Mouse (Mus musculus) liver, embryonic 15.5 days (tissue): ENCODE results near the gene Upf1. TPM values are rescaled to one million over a fixed set of nuclear protein-coding genes. Genes with fewer than 3 reads are reported as not detected.

Experiments used
- ATAC-seq: fragments of 200-750 bp; cut with Nextera tagmentation; 2 replicates; pipeline ENCODE4 v1.8.0; 2017; ENCODE audit warnings: moderate number of reproducible peaks, mild to moderate bottlenecking, moderate library complexity; ENCODE audit not compliant: insufficient read depth
- H3K27ac ChIP-seq: fragments of 300-500 bp; sonication (generic); replicated peaks from 2 replicates; pipeline ENCODE4 v1.5.1; 2015; ENCODE audit warnings: mild to moderate bottlenecking, inconsistent platforms
- H3K27me3 ChIP-seq: fragments of 300-500 bp; sonication (generic); 2 replicates; pipeline ENCODE4 v1.6.1; 2015; ENCODE audit warnings: mild to moderate bottlenecking, inconsistent platforms
- H3K36me3 ChIP-seq: fragments of 300-500 bp; sonication (generic); replicated peaks from 2 replicates; pipeline ENCODE4 v1.6.1; 2015; ENCODE audit warnings: moderate library complexity, mild to moderate bottlenecking, inconsistent platforms
- H3K4me1 ChIP-seq: fragments of 300-500 bp; sonication (generic); replicated peaks from 2 replicates; pipeline ENCODE4 v1.6.1; 2015; ENCODE audit warnings: inconsistent platforms
- H3K4me2 ChIP-seq: fragments of 300-500 bp; sonication (generic); 2 replicates; pipeline ENCODE4 v1.6.1; 2015; ENCODE audit warnings: moderate library complexity, mild to moderate bottlenecking, inconsistent platforms
- H3K4me3 ChIP-seq: fragments of 300-500 bp; sonication (generic); replicated peaks from 2 replicates; pipeline ENCODE4 v1.5.1; 2015; ENCODE audit warnings: mild to moderate bottlenecking, inconsistent platforms
- H3K9ac ChIP-seq: fragments of 300-500 bp; sonication (generic); 2 replicates; pipeline ENCODE4 v1.6.1; 2015; ENCODE audit warnings: moderate library complexity, mild to moderate bottlenecking, inconsistent platforms
- H3K9me3 ChIP-seq: fragments of 300-500 bp; sonication (generic); replicated peaks from 2 replicates; pipeline ENCODE4 v1.6.1; 2016; ENCODE audit warnings: inconsistent platforms
- WGBS: fragments of 180-500 bp; shearing (Covaris S2); methylation state at CpG from one replicate; pipeline ENCODE4 v1.1.7; 2015; ENCODE audit warnings: mixed read lengths; ENCODE audit not compliant: insufficient replicate concordance; 5-methylcytosine and 5-hydroxymethylcytosine counted together
- polyA plus RNA-seq: library from polyadenylated mRNA; unstranded; fragments of >200 nt; fragmentation: Nextera tagmentation; extraction: Ambion mirVana; gene quantifications from 2 replicates; pipeline ENCODE4 v1.2.1, GENCODE M21; 2015

The Upf1 gene
- polyA plus RNA-seq, 1 experiment from 2014 or later, result 9.7 TPM

DNA sequence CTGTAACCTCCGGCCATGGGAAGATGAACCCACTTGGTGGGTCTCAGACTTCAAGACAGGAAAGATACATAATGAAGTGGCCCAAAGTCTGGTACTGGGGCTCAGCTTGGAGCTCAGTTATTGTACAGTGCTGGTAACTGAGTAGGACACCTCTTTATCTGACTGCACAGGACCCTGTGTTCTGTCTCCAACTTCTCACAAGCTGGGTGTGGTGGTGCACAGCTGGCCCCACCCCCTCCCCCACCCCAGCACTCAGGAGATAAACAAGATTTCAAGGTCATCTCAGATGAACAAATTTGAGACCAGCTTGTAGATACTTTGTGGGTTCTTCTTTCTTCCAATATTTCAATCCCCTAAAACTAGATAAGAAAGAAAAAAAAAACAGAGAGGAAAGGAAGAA is 3.0 kb upstream of the Upf1 start:
- Histone ChIP-seq H3K4me2 (peak overlapping the region; percentile 67), H3K9me3 (no peaks in the 10 kb centered on the region), H3K27me3 (no peaks in the 10 kb centered on the region), H3K4me1 (peaks cover 66% of the 10 kb centered on the region), H3K36me3 (no peaks in the 10 kb centered on the region), H3K4me3 (peak overlapping the region; percentile 27; the same call in 1 of the 2 replicates), H3K27ac (peak overlapping the region; percentile 94), H3K9ac (peak overlapping the region; percentile 15; the same call in 1 of the 2 replicates)
- WGBS, result 22% methylated on average over 1 of the region's 1 CpGs
- ATAC-seq, result peak; percentile 74

DNA sequence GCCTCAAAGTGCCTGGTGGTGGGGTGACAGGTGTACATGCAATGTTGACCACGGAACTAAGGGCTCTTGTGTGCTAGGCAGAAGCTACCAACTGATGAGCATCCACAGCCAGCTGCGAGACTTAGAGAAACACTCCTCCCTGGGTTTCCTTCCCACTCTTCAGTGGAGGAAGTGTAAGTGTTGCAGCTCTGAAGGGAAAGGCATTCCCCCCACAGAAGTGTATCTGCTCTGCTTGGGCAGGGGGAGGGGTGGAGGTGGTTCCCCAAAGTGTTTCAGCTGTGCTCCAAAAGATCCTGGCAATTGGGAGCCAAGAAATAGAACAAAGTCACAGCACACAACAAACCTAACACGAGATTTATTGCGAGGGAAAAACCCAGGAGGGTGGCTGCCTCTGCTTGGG is 926 bp upstream of the Upf1 start:
- Histone ChIP-seq H3K27me3 (no peaks in the 10 kb centered on the region), H3K27ac (peak overlapping the region; percentile 97), H3K9ac (peak overlapping the region; percentile 63), H3K9me3 (no peaks in the 10 kb centered on the region), H3K4me1 (peaks cover 88% of the 10 kb centered on the region), H3K4me2 (peak overlapping the region; percentile 82), H3K4me3 (peak overlapping the region; percentile 89), H3K36me3 (peaks cover 19% of the 10 kb centered on the region)
- ATAC-seq, result no peak
- WGBS, result 42% methylated on average over 4 of the region's 4 CpGs

DNA sequence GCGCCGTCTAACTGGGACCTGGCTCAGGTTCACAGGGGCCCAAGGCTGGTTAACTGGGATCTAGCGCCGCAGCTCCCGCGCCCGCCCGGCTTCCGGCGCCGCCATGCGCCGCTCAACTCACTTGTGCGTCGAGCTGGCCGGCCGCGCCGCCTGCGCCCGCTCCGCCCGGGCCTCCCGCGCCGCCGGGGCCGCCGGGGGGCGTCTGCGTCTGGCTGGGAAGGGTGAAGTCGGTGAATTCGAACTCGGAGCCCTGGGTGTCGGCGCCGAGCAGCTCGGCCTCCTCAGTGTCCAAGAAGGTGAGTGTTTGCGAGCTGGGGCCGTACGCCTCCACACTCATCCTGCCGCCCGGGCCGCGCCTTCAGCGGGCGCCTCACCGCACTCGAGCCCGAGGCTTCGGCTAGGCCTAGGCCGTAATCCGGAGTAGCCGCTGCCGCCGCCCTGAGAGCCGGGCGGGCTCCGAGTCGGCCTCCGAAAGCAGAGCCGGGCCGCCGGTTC is 374 bp downstream of the Upf1 start:
- no peaks in the 10 kb centered on the region for H3K27me3 ChIP-seq
- H3K9me3 ChIP-seq, result no peaks in the 10 kb centered on the region
- peaks cover 91% of the 10 kb centered on the region for H3K4me1 ChIP-seq
- peak overlapping the region; percentile 98 for H3K9ac ChIP-seq
- peak overlapping the region; percentile 96 for H3K27ac ChIP-seq
- peak overlapping the region; percentile 95 for H3K4me2 ChIP-seq
- peak overlapping the region; percentile 89 for H3K4me3 ChIP-seq
- peaks cover 32% of the 10 kb centered on the region for H3K36me3 ChIP-seq
- peak; percentile 41 for ATAC-seq
- 0% methylated on average over 64 of the region's 64 CpGs for WGBS

DNA sequence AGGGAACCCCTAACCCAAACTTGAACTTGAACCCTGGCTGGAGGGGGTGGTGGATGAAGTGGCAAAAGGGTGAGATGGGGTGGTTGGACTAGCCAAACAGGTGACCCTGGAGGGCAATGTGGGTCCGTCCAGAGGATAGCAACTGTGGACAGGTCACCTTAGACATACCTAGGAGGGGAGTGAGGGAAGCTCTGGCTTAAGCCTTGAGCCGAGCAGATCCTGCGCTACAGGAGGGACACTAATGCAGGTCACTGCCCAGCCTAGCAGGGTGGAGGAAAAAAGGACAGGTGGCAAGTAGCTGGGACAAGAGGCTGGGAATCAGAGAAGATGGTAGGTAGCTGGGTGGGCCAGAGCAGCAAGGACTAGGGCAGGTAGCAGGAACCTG is 1.1 kb downstream of the Upf1 start:
- Histone ChIP-seq H3K27ac (peak overlapping the region; percentile 96), H3K27me3 (no peaks in the 10 kb centered on the region), H3K9ac (peak overlapping the region; percentile 98), H3K4me1 (peaks cover 91% of the 10 kb centered on the region), H3K9me3 (no peaks in the 10 kb centered on the region), H3K4me2 (peak overlapping the region; percentile 95), H3K4me3 (peak overlapping the region; percentile 89), H3K36me3 (peaks cover 39% of the 10 kb centered on the region)
- 14% methylated on average over 3 of the region's 3 CpGs for whole genome bisulfite sequencing
- no peak for ATAC-seq

DNA sequence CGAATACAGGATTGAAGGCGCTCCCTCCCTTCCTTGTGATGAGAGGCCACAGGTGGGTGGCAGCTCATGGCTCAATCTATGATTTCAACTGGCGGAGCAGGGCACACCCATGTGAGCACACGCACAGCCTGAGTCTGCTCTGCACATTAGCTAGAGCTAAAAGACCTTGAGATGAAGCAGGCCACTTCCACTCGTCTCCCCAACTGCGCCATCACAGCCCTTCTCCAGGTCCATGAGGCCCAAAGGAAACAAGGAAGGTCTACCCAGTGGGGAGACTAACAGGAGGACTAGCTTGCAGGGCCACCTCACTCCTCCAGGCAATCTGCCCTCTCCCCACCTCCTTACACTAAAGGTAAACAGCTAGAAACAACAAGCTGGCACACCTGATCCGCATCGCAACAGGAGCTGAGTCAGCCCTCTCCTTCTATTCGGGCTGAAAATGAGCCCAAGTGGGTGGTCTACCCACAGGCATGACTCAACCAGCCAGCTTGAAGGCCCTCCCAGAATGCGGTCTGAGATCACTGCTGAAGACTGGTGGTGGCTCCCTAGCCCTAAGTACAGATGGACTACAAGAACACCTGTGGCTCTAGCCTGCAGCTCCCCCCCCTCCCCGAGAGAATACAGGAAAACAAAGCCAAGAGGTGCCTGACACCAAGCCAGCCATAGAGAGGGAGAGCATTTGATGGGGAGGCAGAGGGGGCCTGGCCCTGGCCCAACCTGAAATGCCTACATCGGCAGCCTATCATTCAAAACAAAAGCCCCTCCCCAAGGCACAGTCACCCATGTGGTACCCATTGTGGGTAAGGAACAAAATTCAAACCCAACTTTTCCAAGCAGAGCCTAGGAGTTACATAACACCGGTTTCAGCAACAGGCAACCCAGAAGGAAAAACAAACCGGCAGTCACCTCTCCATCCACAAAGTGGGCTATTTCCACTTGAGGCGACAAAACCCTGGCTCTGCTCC is 1.8 kb downstream of the Upf1 start:
- H3K4me1 ChIP-seq, result peaks cover 90% of the 10 kb centered on the region
- H3K4me2 ChIP-seq, result peak overlapping the region; percentile 95
- H3K9me3 ChIP-seq, result no peaks in the 10 kb centered on the region
- WGBS, result 38% methylated on average over 15 of the region's 15 CpGs
- H3K36me3 ChIP-seq, result peaks cover 46% of the 10 kb centered on the region
- no peak for ATAC-seq
- peak overlapping the region; percentile 98 for H3K9ac ChIP-seq
- H3K27me3 ChIP-seq, result no peaks in the 10 kb centered on the region
- peak overlapping the region; percentile 89 for H3K4me3 ChIP-seq
- peak overlapping the region; percentile 96 for H3K27ac ChIP-seq

DNA sequence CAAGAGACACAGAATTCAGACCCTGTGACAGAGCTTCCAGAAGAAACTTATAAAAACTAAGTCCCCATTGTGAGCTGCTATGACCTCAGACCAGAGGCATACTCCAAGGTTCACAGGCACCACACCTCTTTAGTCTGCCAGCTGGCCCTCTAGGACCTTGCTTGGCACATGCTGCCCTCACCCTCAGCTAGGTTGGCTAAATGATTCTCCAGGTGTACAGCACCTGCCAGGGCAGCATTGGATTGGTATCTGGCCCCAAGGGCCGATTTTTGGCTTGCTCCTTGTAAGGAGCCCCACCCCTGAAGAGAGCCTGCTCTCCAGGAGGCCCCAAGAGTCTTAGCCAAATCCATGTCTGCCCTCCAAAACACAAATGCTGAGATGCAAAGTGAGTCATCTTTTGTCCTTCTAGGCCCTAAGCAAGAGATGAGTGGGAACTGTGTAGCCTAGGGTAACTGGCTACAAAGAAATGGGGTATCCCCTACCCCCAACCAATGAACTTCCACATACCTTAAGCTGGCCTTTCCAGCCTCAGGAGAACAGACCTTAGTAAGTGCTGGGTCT is 5.1 kb downstream of the Upf1 start:
- 56% methylated on average over 1 of the region's 1 CpGs for WGBS
- ATAC-seq, result no peak
- no peaks in the 10 kb centered on the region for H3K9me3 ChIP-seq
- 0 out of 2 replicates have a peak overlapping the region, but pooled peaks have one; percentile 19 for H3K4me2 ChIP-seq
- no peaks in the 10 kb centered on the region for H3K27me3 ChIP-seq
- H3K36me3 ChIP-seq, result peaks cover 70% of the 10 kb centered on the region
- no peak overlapping the region for H3K9ac ChIP-seq
- 0 out of 2 replicates have a peak overlapping the region, but pooled peaks have one; percentile 51 for H3K27ac ChIP-seq
- H3K4me1 ChIP-seq, result peaks cover 85% of the 10 kb centered on the region
- no peak overlapping the region for H3K4me3 ChIP-seq

DNA sequence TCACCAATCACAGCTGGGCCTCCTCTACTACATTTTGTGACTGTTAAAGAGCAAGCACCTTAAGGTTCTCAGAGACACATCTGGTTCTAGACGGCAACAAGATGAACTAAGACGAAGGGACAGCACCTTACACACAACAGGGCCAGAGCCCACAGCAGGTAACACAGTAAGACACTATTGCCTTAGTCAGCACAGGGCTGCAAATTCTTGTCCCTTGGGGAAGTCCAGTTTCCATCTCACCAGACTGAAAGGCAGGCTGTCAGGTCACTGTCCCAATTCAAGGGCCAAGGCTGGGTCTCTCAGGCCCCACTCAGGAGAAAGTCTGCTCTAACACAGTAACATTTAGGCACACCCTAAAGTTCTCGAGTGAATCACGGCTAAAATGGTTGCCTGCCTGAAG is 5.6 kb downstream of the Upf1 start:
- H3K36me3 ChIP-seq, result peaks cover 75% of the 10 kb centered on the region
- H3K27ac ChIP-seq, result no peak overlapping the region
- no peak overlapping the region for H3K4me3 ChIP-seq
- peaks cover 84% of the 10 kb centered on the region for H3K4me1 ChIP-seq
- 80% methylated on average over 4 of the region's 4 CpGs for WGBS
- ATAC-seq, result no peak
- no peak overlapping the region for H3K9ac ChIP-seq
- no peaks in the 10 kb centered on the region for H3K27me3 ChIP-seq
- no peaks in the 10 kb centered on the region for H3K9me3 ChIP-seq
- no peak overlapping the region for H3K4me2 ChIP-seq

DNA sequence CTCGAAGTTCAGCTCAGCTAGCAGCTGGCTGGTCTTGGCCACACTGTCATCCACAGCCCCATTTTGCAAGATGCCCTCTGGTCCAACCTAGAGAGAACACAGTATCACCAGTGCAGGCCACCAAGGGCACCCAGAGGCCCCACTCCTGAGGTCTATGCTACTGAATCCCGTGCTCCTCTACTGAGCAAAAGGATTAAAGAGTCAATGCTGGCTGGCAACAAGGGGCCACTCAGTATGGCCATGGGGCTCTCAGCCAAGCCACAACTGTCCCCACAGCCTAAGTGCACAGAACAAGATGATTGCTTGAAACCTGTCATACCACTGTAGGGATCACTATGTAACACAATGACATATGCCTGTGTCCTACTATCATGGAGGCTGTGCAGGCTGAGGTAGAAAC is 8.8 kb downstream of the Upf1 start:
- no peak for ATAC-seq
- no peaks in the 10 kb centered on the region for H3K9me3 ChIP-seq
- 76% methylated on average over 2 of the region's 2 CpGs for WGBS
- no peak overlapping the region for H3K4me3 ChIP-seq
- H3K27me3 ChIP-seq, result no peaks in the 10 kb centered on the region
- H3K36me3 ChIP-seq, result peaks cover 90% of the 10 kb centered on the region
- no peak overlapping the region for H3K4me2 ChIP-seq
- peaks cover 52% of the 10 kb centered on the region for H3K4me1 ChIP-seq
- H3K9ac ChIP-seq, result no peak overlapping the region
- peak overlapping the region; percentile 4; the same call in 1 of the 2 replicates for H3K27ac ChIP-seq

DNA sequence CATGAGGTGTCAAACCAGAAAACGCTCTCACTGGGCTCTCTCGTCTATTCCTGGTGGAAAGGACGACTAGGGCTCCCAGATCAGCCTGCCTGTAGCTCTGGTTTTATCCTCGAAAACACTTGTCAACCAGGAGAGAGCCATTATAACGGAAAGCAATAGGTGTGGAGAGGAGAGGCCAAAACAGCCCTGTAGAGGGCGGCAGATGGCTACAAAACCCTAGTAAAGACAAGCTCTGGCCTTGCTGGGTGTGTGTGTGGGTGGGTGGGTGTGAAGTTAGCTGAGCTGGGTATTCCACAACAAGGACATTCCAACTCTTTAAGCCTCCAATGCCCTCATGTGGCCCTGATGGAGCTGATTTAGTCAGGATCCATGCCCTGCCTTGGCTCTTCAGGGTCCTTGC is 9.4 kb downstream of the Upf1 start:
- no peak for ATAC-seq
- H3K4me2 ChIP-seq, result no peak overlapping the region
- WGBS, result 63% methylated on average over 6 of the region's 6 CpGs
- peaks cover 46% of the 10 kb centered on the region for H3K4me1 ChIP-seq
- H3K27me3 ChIP-seq, result no peaks in the 10 kb centered on the region
- H3K9ac ChIP-seq, result no peak overlapping the region
- no peaks in the 10 kb centered on the region for H3K9me3 ChIP-seq
- no peak overlapping the region for H3K27ac ChIP-seq
- peaks cover 90% of the 10 kb centered on the region for H3K36me3 ChIP-seq
- H3K4me3 ChIP-seq, result no peak overlapping the region

DNA sequence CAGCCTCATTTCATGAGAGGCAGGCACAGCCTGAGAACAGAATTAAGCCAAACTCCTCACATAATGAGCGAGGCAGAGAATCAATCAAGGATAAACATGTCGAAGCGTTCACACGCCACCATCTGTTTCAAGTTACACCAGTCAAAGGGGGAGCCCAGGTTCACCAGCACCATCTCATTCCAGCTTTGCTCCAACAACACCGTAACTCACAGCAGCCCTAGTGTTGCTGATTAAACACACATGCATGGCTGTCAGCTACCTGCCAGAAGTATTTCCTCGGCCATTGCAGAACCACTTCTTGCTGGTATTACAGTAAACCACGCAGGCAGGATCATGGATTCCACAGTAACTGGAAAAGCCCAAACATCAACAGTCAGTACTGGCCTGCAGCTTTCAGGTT is 10.0 kb downstream of the Upf1 start:
- Histone ChIP-seq H3K4me3 (no peak overlapping the region), H3K9ac (no peak overlapping the region), H3K4me1 (peaks cover 40% of the 10 kb centered on the region), H3K27ac (no peak overlapping the region), H3K27me3 (no peaks in the 10 kb centered on the region), H3K9me3 (no peaks in the 10 kb centered on the region), H3K36me3 (peaks cover 90% of the 10 kb centered on the region), H3K4me2 (no peak overlapping the region)
- no peak for ATAC-seq
- 86% methylated on average over 7 of the region's 7 CpGs for WGBS

DNA sequence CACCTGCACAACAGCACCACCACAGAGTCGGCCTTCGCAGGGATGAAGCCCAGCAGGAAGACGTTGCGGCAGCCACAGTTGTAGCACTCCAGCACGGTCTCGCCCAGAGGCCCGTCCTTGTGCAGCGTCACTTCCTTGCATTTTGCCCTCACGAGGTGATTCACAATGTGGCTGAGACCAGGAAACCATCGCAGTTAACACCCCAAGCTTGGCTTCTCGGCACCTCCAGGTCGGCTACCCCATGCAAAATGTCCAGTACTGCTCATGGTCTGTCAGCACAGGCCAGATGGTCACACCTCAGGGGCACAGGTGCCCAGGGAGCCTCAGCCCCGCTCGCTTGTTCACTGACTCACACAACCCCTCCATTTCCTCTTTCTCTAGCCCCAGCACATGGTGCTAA is 11.1 kb downstream of the Upf1 start:
- H3K36me3 ChIP-seq, result peaks cover 90% of the 10 kb centered on the region

More for the DNA sequence above, 11.1 kb downstream of the Upf1 start:
- H3K4me2 ChIP-seq, result no peak overlapping the region
- no peak overlapping the region for H3K27ac ChIP-seq
- no peaks in the 10 kb centered on the region for H3K9me3 ChIP-seq
- H3K4me3 ChIP-seq, result no peak overlapping the region
- H3K9ac ChIP-seq, result no peak overlapping the region
- no peak for ATAC-seq
- H3K4me1 ChIP-seq, result peaks cover 30% of the 10 kb centered on the region
- H3K27me3 ChIP-seq, result no peaks in the 10 kb centered on the region
- 79% methylated on average over 14 of the region's 14 CpGs for WGBS
